Mouse (Mus musculus): ENCODE measurements around the gene Upk3a. TPM values are rescaled to one million over a fixed set of nuclear protein-coding genes. Genes with fewer than 3 reads are reported as not detected.

Upk3a gene
- polyA plus RNA-seq, 1 experiment: not detected

DNA sequence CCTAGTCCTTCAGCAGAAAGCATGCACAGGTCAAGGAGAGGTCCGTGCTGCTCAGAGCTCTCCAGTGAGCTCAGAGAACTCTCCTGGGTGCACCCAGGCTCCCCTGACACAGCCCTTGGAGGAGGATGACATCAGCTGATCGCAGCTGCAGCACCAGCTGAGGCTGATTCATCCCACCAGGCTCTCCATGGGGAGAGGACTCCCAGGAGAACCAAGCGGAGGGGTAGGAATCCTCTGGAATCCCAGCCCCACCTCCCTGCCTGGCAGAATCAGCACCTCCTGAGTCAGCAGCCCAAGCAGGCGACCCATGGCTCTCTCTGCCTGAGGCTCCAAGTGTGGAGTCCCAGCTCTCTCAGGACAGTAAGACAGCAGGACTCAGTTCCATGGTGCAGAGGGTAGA, 41.2 kb upstream of the Upk3a start:
- H3K4me3 ChIP-seq: no peak overlapping the region

DNA sequence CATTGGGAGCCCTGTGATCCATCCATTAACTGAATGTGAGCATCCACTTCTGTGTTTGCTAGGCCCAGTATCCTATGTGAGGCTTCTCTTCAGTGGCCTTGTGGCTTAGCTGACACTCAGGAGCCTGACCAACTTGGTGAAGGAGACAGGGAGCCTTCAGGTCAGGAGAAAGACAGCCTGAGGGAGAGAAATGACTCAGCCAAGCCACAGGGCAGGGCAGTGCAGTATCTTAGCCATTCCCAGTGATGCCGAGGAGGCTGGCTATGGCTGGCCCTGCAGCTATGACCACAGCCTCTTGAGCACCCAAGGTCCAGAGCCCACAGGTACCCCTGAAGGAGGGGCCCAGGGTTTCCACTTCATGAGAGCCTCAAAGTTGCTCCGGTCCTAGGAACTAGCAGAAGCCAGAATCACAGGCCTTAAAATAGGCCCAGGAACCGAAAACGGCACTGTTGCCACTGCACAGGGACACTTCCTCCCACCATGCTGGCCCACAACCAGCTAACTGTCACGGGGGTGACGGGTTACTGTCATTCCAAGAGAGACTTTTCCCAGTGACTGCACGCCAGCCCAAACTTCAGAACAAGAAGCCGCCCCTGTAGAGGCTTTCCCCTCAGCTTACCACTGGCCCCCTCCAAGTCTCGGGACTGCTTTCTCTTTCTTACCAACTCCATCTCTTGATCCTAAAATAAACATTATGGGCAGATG, 35.2 kb upstream of the Upk3a start:
- no peaks in the 10 kb centered on the region for H3K27me3 ChIP-seq (ENCODE audit: control insufficient read depth, insufficient read depth, insufficient read length)
- TF ChIP-seq TCF12 (IDR thresholded peaks at IDR 0.05; ENCODE audit: insufficient read depth, poor library complexity, severe bottlenecking) (no peak), POLR2A (IDR thresholded peaks at IDR 0.05; ENCODE audit: insufficient read length, low read depth) (no peak), TCF3 (IDR thresholded peaks at IDR 0.05; ENCODE audit: insufficient read length, low read depth) (no peak), USF1 (IDR thresholded peaks at IDR 0.05; ENCODE audit: low read depth) (no peak), MAX (IDR thresholded peaks at IDR 0.05; ENCODE audit: low read depth) (no peak), E2F4 (IDR thresholded peaks at IDR 0.05; ENCODE audit: insufficient read depth) (no peak), POLR2AphosphoS2 (IDR thresholded peaks at IDR 0.05; ENCODE audit: insufficient read length, low read depth) (no peak), CEBPB (IDR thresholded peaks at IDR 0.05; ENCODE audit: insufficient read depth, poor library complexity, severe bottlenecking) (no peak), MYOG (IDR thresholded peaks at IDR 0.05; ENCODE audit: control insufficient read depth in 1 of 3, insufficient read depth in 1 of 3, insufficient read length in 2 of 3, low read depth in 2 of 3) (no peak), SRF (IDR thresholded peaks at IDR 0.05; ENCODE audit: control insufficient read depth, insufficient read length, low read depth) (no peak), MYOD1 (IDR thresholded peaks at IDR 0.05; ENCODE audit: control insufficient read depth in 1 of 3, insufficient read length in 2 of 3, low read depth in 2 of 3) (no peak), REST (IDR thresholded peaks at IDR 0.05; ENCODE audit: insufficient read depth, insufficient read length) (no peak)
- no peaks in the 10 kb centered on the region for H3K36me3 ChIP-seq (ENCODE audit: control insufficient read depth, insufficient read depth)
- peak overlapping the region; percentile 27 for H3K4me2 ChIP-seq (ENCODE audit: low read depth)
- H3K4me3 ChIP-seq: no peak overlapping the region
- peaks cover 44% of the 10 kb centered on the region for H3K79me2 ChIP-seq (ENCODE audit: control insufficient read depth, insufficient read depth)
- H3ac ChIP-seq (ENCODE audit: control insufficient read depth, insufficient read length): no peak overlapping the region

More for the DNA sequence above, 41.2 kb upstream of the Upk3a start:
- Histone ChIP-seq H3K79me2 (ENCODE audit: control insufficient read depth, insufficient read depth) (peaks cover 23% of the 10 kb centered on the region), H3K36me3 (ENCODE audit: control insufficient read depth, insufficient read depth) (no peaks in the 10 kb centered on the region), H3K4me2 (ENCODE audit: low read depth) (peak overlapping the region; percentile 63), H3ac (ENCODE audit: control insufficient read depth, insufficient read length) (no peak overlapping the region), H3K27me3 (ENCODE audit: control insufficient read depth, insufficient read depth, insufficient read length) (no peaks in the 10 kb centered on the region)
- TF ChIP-seq TCF12 (IDR thresholded peaks at IDR 0.05; ENCODE audit: insufficient read depth, poor library complexity, severe bottlenecking) (peak; percentile 97), POLR2AphosphoS2 (IDR thresholded peaks at IDR 0.05; ENCODE audit: insufficient read length, low read depth) (no peak), REST (IDR thresholded peaks at IDR 0.05; ENCODE audit: insufficient read depth, insufficient read length) (no peak), USF1 (IDR thresholded peaks at IDR 0.05; ENCODE audit: low read depth) (peak; percentile 47), CEBPB (IDR thresholded peaks at IDR 0.05; ENCODE audit: insufficient read depth, poor library complexity, severe bottlenecking) (peak; percentile 57; the same call in 1 of the 2 replicates), E2F4 (IDR thresholded peaks at IDR 0.05; ENCODE audit: insufficient read depth) (no peak), TCF3 (IDR thresholded peaks at IDR 0.05; ENCODE audit: insufficient read length, low read depth) (peak; percentile 96), POLR2A (IDR thresholded peaks at IDR 0.05; ENCODE audit: insufficient read length, low read depth) (no peak), MYOG (IDR thresholded peaks at IDR 0.05; ENCODE audit: control insufficient read depth in 1 of 3, insufficient read depth in 1 of 3, insufficient read length in 2 of 3, low read depth in 2 of 3) (peak; percentile 94 to 99 (median 96)), SRF (IDR thresholded peaks at IDR 0.05; ENCODE audit: control insufficient read depth, insufficient read length, low read depth) (no peak), MYOD1 (IDR thresholded peaks at IDR 0.05; ENCODE audit: control insufficient read depth in 1 of 3, insufficient read length in 2 of 3, low read depth in 2 of 3) (peak; percentile 95 to 98 (median 98)), MAX (IDR thresholded peaks at IDR 0.05; ENCODE audit: low read depth) (no peak)

DNA sequence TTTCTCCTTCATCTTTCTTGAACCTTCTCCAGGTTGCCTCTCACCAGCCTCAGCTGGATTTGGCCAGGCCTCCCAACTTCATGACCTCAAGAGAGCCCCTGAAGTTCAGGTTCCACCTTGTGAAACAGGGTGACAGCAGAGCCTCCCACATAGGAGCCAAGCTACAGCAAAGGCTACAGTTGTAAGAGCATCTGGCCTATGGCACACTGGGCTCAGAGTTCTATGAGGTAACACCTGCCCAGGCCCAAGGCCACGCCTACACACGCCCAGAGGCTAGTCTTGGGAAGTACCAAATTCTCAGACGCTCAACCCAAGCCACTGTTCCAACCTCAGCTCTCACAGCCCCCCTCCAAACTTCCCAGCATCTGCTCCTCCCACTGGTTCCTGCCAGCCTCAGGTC, 34.1 kb upstream of the Upk3a start:
- TF ChIP-seq TCF3 (IDR thresholded peaks at IDR 0.05; ENCODE audit: insufficient read length, low read depth) (no peak), REST (IDR thresholded peaks at IDR 0.05; ENCODE audit: insufficient read depth, insufficient read length) (no peak), MAX (IDR thresholded peaks at IDR 0.05; ENCODE audit: low read depth) (no peak), POLR2AphosphoS2 (IDR thresholded peaks at IDR 0.05; ENCODE audit: insufficient read length, low read depth) (no peak), MYOD1 (IDR thresholded peaks at IDR 0.05; ENCODE audit: control insufficient read depth in 1 of 3, insufficient read length in 2 of 3, low read depth in 2 of 3) (peak in 1 of 3 experiments; percentile 48), E2F4 (IDR thresholded peaks at IDR 0.05; ENCODE audit: insufficient read depth) (no peak), TCF12 (IDR thresholded peaks at IDR 0.05; ENCODE audit: insufficient read depth, poor library complexity, severe bottlenecking) (no peak), MYOG (IDR thresholded peaks at IDR 0.05; ENCODE audit: control insufficient read depth in 1 of 3, insufficient read depth in 1 of 3, insufficient read length in 2 of 3, low read depth in 2 of 3) (peak in 1 of 3 experiments; percentile 54), POLR2A (IDR thresholded peaks at IDR 0.05; ENCODE audit: insufficient read length, low read depth) (no peak), CEBPB (IDR thresholded peaks at IDR 0.05; ENCODE audit: insufficient read depth, poor library complexity, severe bottlenecking) (no peak), USF1 (IDR thresholded peaks at IDR 0.05; ENCODE audit: low read depth) (no peak), SRF (IDR thresholded peaks at IDR 0.05; ENCODE audit: control insufficient read depth, insufficient read length, low read depth) (no peak)
- Histone ChIP-seq H3ac (ENCODE audit: control insufficient read depth, insufficient read length) (no peak overlapping the region), H3K4me3 (no peak overlapping the region), H3K27me3 (ENCODE audit: control insufficient read depth, insufficient read depth, insufficient read length) (no peaks in the 10 kb centered on the region), H3K4me2 (ENCODE audit: low read depth) (no peak overlapping the region), H3K79me2 (ENCODE audit: control insufficient read depth, insufficient read depth) (peaks cover 41% of the 10 kb centered on the region), H3K36me3 (ENCODE audit: control insufficient read depth, insufficient read depth) (no peaks in the 10 kb centered on the region)

DNA sequence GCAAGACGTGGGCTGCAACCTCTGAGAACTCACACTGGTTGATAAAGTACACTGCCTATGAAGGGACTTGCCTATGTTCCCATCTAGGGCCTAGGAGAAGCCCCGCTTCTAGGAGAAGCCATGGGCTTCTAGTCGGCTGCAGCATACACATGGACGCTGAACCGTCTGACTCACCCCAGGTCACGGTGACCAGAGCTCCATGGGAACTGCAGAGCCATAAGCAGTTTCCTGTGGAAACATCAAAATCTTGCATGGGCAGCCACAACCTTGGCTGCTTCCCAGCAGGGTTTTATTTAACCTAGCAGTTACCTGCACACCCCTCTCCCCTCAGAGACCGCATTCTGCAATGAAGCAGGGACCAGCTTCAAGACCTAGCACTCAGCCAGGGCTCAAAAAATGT, 33.2 kb upstream of the Upk3a start:
- Histone ChIP-seq H3ac (ENCODE audit: control insufficient read depth, insufficient read length) (no peak overlapping the region), H3K79me2 (ENCODE audit: control insufficient read depth, insufficient read depth) (peaks cover 41% of the 10 kb centered on the region), H3K27me3 (ENCODE audit: control insufficient read depth, insufficient read depth, insufficient read length) (no peaks in the 10 kb centered on the region), H3K4me2 (ENCODE audit: low read depth) (no peak overlapping the region), H3K4me3 (no peak overlapping the region), H3K36me3 (ENCODE audit: control insufficient read depth, insufficient read depth) (no peaks in the 10 kb centered on the region)
- TF ChIP-seq E2F4 (IDR thresholded peaks at IDR 0.05; ENCODE audit: insufficient read depth) (no peak), POLR2A (IDR thresholded peaks at IDR 0.05; ENCODE audit: insufficient read length, low read depth) (no peak), TCF12 (IDR thresholded peaks at IDR 0.05; ENCODE audit: insufficient read depth, poor library complexity, severe bottlenecking) (no peak), CEBPB (IDR thresholded peaks at IDR 0.05; ENCODE audit: insufficient read depth, poor library complexity, severe bottlenecking) (no peak), SRF (IDR thresholded peaks at IDR 0.05; ENCODE audit: control insufficient read depth, insufficient read length, low read depth) (no peak), TCF3 (IDR thresholded peaks at IDR 0.05; ENCODE audit: insufficient read length, low read depth) (no peak), REST (IDR thresholded peaks at IDR 0.05; ENCODE audit: insufficient read depth, insufficient read length) (no peak), MAX (IDR thresholded peaks at IDR 0.05; ENCODE audit: low read depth) (no peak), USF1 (IDR thresholded peaks at IDR 0.05; ENCODE audit: low read depth) (no peak), MYOG (IDR thresholded peaks at IDR 0.05; ENCODE audit: control insufficient read depth in 1 of 3, insufficient read depth in 1 of 3, insufficient read length in 2 of 3, low read depth in 2 of 3) (no peak), MYOD1 (IDR thresholded peaks at IDR 0.05; ENCODE audit: control insufficient read depth in 1 of 3, insufficient read length in 2 of 3, low read depth in 2 of 3) (no peak), POLR2AphosphoS2 (IDR thresholded peaks at IDR 0.05; ENCODE audit: insufficient read length, low read depth) (no peak)

All from myocyte (in vitro differentiated cells).